Mouse (Mus musculus): ENCODE data around the gene Ifrd2.

Ifrd2 gene

DNA sequence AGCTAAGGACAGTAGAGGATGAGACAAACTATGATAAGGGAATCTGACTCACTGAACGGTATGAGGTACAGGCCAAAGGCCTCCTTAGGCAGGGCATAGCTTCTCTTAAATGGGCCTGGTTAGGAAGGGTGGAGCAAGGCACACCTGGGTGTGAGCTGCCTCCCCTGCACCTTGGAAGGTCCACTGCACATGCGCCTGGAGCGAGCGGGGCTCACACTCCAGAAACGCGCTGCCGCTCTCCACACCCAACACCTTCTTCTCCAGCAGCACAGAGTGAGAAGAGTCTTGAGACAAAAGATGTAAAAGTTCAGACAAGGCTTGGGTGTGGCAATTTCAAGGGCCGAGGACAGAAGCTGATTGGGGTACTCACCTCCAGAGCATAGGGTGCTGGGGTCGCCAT lies 12.0 kb downstream of the Ifrd2 start:
- DNase-seq (ENCODE audit: low read depth): no peak

DNA sequence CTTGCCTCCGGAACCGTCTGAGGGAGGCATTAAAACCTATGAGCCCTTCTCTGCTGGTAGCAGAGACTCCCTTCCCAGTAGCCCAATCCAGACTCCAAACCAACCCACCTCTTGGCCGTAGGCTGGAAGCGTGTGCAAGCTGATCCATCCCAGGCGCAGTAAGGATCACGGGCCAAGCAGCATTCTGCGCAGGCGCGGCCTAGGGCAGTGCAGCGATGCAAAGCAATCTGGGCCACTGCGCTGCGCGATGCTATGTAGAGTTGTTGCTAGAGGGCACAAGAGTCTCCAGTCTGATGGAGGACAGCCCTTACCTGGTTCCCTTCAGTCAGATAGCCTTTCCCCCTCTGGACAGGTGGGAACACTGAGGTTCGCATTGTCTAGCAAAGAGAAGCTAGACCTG lies 12.4 kb downstream of the Ifrd2 start:
- no peak for DNase-seq (ENCODE audit: low read depth)

DNA sequence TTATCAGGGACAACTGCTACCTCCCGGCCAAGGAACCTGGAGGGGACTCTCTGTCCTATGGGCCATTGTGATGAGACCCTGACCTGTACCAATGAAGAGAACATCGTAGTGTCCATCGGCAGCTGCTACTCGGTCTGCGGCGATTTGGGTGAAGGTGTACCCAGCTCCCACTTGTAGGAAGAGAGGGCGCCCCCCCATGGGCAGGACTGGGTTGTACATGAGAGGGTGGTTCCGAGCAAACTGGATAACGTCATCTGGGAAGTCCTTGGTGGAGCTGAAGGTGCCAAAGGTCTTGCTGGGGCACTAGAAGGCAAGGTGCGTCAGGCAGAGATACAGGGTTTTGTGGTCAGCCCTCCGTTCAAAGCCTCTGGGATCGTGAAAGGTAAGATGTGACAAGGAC lies 13.3 kb downstream of the Ifrd2 start:
- DNase-seq (ENCODE audit: low read depth): no peak

DNA sequence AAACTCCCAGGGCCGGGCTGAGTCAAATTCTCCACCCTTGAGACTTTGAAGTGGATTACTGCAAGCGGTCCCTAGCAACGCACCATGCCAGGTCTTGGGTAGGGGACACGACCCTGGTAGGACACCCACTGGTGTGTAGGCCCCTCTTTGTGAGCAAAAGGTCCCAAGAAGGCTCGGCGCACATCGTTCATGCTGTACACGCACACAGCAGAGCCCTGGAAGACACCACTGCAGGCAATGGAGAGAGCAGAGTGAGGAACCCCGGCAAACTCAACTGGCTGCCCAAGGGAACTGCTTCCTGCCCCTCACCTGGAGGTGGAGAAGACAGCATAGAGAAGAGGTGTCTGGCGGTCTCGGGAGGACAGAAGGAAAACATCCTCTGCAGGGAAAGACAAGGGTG lies 13.8 kb downstream of the Ifrd2 start:
- DNase-seq (ENCODE audit: low read depth): no peak

DNA sequence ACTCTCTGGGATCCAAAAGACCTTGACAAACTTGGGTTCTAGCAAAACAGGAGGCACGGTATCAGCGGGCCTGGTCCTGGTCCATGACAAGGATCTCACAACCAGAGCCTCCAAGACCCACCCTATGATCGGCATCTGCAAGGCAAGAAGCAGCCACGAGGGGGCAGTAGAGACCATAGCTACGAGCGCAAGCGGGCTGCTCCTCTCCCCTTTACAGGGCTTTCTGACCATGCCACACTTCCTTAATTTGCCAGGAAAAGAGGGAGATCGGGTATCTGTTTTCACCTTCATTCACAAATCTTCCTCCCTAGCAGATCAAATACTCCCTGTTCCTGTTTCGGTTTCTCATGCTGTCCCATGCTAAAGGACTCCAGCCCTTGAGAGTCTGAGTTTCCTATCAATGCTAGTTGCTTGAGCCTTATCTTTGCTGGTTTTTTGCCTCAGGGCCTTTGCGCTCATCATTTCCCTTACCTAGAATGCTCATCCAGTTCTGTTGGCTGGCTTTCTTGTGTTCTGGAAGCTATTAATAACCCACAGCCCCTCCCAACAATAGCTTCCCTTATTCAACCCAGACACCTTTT lies 14.7 kb downstream of the Ifrd2 start:
- DNase-seq (ENCODE audit: low read depth): peak; percentile 85

DNA sequence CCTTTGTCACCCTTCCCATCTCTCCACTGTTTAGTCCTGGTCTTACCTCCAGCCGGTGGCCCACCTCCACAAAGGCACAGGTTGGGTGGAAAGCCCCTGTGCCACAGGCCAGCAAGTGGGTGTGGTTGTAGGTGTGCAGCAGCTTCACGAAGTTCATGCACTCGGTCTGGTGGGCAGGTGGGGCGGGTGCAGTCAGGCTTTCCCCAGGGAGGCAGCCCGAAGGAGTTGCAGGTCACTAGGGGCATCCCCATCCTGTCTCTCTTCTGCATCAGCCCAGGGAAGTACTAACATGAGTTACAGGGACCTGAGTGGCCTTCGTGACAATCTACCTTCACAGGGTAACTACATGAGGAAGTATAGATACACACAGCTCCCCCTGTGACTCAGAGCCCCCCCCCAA lies 15.8 kb downstream of the Ifrd2 start:
- DNase-seq (ENCODE audit: low read depth): no peak

DNA sequence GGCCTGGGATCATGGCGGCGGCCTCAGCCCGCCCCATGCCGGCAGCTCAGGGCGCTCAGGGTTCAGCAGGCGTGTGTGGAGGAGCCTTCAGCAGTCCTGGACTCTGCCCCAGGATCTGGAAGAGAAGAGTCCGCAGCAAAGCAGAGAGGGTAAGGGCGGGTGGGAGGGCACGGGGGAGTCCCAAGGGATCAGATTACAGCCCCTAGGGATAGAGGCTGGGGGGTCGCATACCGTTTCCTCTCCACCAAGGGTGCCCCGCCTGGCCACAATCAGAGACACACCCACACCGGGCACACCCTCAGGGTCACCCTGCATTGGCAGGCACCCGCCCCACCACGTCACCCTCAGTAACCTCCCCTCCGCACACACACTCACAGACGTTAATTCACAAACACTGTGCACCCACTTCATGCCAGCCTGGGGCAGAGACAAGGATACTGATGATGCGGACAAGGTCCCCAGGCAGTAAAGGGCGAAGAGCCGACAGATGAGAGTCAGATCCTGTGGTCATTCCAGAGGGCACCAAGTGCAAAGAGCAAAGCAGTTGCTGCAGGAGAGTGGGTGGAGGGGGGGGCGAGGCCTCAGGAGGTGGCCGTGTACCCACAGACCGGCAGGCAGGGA lies 17.7 kb downstream of the Ifrd2 start:
- DNase-seq (ENCODE audit: low read depth): no peak

DNA sequence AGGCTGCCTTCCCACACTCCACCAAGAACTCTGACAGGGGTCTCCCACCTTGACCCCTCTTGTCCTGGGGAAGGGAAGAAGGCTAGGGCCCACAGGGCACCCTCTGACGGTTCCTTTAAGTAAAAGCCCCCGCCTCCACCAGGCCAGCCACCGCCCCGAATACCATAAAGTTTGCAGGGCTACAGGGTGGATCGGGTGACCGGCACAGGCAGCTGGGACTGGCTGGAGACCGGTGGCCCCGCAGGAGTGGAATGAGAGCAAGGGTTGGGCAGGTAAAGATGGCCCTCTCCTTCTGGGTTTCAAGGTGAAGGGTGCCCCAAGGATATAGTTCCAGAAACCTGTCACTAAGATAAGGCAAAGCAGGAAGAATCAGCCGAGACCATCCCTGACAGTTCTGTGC lies 19.1 kb downstream of the Ifrd2 start:
- DNase-seq (ENCODE audit: low read depth): no peak

DNA sequence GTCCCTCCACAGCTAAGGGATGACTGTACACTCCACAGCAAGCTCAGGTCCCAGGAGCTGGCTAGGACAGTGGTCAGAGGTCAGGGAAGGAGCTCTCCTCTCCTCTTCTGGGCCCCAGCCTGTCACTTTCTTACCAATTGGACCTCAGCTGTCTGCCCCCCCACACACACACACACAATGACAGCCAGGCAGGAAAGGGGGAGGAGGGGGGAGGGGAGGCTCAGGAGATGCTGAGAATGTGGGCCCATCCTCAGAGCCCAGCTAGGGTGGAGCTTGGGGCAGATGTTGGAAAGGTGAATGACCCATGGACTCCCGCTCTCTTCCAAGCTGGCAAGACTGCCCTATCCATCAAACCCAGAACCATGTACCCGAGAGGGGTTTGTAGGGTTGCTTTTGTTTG lies 19.6 kb downstream of the Ifrd2 start:
- DNase-seq (ENCODE audit: low read depth): no peak

DNA sequence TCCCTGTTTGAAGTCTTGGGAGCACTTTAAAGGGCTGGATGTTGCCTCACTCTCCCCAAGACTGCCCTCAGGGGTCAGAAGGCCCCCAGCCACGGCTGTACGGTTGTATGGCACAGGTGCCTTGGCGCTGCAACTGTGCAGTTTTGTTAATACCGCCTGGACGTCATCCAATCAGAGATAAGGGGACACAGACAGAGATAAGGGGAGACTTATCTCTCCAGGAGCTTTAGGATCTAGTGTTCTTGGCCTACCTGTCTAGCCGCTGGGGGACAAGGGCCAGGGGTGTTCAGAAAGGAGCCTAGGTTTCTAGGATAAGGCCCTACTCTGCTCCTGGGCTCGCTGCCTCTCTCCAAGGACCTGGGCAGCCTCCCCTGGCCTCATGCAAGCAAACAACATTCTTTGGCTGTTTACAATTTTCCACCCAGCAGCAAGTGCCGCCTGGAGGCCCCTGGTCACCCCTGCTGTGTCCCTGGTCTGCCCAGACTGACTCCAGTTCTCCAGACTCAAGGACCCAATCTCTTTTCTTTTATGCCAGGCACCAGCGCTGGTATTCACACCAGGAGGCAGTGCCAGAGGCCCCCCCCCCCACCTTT lies 20.3 kb downstream of the Ifrd2 start:
- no peak for DNase-seq (ENCODE audit: low read depth)

DNA sequence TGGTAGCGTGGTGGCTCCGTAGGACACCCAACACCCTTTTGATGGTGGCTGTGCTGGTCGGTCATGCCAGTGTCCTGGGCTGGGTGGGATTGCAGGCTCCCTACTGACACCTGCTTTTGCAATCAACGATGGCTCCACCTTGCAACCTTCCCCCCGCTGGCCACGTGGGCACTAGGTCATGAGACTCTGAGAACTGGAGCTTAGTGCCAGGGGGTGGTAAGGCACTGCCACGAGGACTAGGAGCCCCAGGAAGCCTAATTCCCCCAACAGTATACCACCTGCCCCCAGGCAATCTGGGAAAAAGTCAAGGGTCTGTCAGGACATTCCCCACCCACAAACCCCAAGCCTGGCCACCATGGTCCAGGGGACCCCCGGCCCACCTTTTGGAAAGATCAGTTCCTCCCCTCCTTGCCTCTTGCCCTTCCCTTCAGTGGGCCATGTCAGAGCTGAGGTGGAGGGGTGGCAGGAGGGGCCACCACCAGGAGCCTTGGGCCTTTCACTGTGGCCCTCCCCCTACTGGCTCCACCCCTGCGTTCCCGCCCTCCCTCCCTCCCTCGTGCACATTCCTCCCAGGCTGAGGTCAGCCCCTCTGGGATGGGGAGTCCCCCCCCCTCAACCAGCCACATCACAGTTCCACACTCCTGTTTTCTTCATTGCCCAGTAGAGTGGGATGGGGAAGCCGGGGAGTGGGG lies 21.4 kb downstream of the Ifrd2 start, which contains the start of gene Sema3b:
Gene Sema3b, minus strand, starts transcription at position 489 of the 692 bp plus-strand sequence.
- no peak for DNase-seq (ENCODE audit: low read depth)

DNA sequence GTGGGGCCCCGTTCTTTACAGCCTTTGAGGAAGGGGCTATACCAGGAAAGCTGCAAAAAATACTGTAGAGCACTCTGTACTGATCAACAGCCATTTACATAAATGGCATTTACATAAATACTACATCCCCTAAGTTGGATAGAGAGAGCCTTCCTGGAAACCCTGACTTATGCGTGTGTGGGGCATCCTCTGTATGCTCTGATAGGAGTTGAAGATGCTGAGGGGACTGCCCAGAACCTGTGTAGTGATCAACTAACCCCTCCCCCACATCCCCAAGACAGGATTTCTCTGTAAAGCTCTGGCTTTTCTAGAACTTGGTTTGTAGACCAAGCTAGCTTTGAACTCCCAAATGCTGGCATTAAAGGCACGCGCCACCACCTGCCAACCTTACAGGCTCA lies 22.0 kb downstream of the Ifrd2 start:
- DNase-seq (ENCODE audit: low read depth): no peak

DNA sequence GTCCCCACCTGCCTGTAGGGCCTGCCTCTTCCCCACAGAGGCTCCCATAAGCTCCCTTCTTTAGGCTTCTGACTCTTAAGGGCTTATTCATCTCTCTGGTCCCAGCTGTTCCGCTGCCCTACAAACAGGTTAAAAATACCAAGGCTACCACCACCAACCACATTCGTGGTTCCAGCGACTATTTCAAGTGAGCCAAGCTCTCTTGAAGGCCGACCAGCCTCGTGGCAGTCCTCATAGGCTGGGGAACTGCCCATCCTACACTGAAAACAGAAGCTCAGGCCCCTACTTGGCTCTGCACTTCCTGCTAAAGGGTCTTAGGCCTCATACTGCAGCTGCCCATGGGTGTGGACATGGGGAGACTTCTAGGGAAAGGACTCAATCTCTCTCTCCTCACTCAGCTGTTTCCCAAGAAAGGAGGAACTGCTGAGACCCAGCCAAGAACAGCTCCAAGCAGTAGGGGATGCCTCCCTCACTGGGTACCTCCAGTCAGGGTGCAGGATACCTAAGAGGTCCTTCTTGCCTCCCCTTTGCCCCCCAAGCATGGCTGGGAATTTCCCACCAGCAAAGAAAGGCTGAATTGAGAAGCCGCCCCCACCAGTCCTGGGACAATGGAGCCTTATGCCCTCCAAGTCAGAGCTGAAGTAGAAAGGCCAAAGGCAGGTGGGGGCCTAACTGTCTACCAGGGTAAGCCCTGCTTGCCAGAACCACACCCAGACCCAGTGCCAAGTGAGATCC lies 24.2 kb downstream of the Ifrd2 start:
- no peak for DNase-seq (ENCODE audit: low read depth)

DNA sequence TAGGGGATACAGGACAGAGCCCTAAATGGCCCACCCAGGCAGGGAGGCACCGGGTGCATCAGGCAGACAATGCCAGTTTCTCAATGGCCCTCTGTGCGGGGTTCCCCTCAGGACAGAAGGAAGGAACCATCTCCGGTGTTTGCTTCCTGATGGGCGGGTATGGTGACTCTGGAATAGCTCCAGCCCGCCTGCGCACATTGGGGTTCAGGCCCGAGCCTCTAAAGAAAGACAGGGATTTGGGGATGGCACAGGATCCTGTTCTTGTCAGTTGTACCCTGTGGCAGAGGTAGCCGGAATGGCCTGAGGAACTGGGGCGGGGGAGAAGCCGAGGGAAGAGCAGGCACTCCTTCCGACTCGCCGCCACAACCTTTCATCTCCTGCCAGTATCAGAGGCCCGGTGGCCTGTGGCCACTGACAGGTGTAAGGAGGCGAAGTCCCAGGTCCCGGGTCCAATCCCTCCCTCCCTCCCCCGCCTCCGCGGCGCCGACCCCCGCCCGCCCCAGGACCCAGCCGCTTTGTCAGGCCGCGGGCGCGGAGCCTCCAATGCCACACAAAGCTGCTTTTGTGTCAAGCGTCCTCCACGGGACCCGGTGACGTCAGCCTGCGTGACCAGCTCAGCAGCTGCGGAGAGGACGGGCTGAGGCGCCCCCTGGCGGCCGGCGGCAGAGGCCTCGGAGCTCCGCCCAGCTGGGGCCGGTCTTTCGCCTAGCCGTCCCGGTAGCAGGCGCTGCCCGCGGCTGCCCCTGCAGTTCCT lies 24.9 kb downstream of the Ifrd2 start:
- DNase-seq (ENCODE audit: low read depth): peak; percentile 91

DNA sequence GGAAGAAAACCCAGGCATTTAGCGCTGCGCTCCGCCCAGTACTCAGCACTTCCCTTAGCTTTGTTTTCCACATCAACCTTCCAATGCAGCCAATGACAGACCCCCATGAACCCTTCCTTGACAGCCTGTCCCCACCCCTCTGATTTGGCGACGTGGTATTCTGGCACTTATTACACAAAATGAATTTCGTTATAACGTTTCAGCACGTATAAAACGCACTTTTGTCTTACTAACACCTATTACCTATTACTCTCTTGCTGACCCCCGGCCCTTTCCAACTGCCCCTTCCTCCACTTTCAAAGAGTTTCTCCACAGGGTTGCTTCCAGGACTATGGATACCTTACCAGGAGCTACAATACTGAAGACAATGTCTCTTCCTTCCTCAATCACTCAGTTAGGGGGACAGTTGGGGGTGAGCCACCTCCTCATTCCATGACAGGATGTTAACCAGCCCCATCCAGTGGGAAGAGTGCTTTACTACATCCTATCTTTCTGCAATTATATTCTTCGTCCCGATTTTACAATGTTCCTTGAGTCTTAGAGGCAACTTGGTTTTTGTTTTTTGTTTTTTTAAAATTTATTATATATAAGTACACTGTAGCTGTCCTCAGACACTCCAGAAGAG lies 25.6 kb downstream of the Ifrd2 start:
- DNase-seq (ENCODE audit: low read depth): no peak

DNA sequence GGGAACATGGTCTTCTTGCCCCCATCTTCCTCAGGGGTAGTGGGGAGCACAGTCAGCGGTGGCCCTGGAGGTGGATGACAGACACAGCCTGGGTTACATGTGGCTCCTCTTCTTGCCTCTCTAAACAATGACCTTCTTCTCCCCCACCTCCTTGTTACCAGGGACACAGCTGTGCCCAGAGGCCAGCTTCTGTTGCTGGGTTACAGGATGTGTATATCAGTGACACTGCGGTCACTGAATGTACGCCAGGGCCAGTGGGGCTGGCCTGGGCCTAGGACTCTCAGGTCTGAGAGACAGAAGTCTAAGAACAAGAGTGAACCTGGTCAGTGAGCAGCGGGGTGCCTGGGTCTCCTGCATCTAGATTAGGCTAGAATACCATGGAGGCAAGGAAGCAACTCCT lies 27.6 kb downstream of the Ifrd2 start:
- no peak for DNase-seq (ENCODE audit: low read depth)

DNA sequence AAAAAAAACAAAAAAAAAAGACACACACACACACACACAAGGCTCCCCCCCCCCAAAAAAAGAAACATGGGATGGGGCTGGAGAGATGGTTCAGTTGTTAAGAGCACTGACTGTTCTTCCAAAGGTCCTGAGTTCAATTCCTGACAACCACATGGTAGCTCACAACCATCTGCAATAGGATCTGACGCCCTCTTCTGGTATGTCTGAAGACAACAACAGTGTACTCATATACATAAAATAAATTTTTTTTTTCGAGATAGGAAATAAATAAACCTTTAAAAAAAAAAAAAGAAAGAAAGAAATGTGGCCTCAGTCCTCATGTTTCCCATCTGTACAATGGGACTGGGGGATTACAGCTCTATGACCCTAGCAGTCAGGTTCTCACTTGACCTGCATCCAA lies 30.0 kb downstream of the Ifrd2 start:
- DNase-seq (ENCODE audit: low read depth): no peak

DNA sequence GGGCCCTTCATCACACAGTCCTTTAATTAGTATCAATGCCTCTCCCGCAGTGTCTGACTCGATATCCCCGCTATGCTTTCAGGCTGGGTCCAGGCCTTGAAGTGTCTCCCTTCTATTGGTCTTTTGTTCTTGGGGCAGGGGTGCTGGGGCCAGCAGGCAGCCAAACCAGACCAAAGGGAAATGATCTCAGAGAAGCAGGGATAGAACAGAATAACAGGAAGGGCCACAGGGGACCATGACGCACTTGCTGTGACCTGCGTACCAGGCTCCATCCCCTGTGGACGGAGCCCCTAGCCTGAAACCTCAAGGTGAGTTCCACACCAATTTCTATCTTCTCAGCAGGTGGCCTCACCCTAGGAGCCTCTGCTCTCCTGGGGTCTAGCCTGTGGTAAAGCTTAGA lies 30.7 kb downstream of the Ifrd2 start:
- DNase-seq (ENCODE audit: low read depth): no peak

DNA sequence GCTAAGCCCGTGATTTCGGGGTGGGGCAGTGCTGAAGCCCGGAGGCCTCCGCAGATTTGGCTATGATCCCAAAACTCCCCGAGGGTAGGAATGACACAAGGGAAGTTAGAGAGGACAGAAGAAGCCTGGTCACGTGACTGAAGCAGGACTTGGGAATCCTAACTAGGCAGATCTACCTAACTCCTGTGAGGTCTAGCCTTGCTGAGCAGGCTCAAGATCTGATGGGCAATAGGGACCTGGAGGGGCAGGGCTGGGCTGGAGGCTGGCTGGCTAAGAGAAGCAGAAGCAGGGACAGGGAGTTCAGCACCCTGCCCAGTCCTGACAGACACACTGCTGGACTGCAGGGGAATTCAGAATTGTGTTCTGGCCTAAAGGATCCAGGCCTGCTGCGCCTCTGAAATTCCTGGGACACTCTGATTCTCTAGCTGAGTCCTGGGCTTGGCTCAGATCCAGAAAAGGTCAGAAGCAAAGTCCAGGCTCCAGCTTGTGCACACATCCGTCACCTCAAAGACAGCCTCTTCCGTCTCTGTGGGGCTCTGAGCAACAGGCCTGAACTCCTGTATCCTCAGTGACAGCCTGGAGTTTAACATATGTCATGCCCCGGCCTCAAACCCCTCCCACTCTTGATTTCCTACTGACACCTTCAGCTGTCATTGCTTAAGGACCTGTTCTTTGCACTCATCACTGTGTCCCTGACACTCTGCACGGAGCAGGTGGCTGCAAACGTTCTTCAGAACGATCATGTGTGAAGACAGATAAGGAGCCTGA lies 31.5 kb downstream of the Ifrd2 start:
- DNase-seq (ENCODE audit: low read depth): no peak

DNA sequence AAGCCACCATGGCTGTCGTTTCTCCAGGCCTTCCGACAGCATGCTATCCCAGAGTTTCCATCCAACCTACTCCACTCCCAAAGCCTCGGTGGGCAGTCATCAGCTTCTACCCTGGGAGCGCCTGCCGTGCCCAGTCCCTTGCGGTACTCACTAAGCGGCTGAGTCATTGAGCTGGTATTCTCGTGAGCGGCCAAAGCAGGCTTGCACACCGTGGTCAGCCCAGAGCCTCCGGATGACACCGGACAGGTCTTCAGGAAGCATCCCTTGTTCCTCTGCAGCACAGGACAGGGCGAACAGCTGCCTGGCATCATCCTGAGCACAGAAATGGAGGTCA lies 32.1 kb downstream of the Ifrd2 start:
- DNase-seq (ENCODE audit: low read depth): no peak

DNA sequence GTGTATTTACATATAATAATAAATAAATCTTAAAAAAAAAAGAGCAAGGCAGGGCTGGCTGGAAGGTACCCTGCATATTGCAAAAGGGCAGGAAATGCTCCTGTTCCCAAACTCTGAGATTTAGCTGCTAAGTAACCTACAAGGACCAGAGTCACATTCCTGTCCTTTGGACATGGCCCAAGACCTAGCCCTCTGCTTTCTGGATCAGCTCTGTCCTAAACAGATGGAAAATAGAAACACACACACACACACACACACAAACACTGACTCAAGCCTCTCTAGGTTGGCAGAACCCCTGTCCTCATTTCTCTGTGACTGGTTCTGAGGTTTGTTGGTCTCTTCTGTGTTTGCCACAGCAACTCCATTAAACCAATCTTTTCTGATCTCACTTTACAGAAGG lies 33.5 kb downstream of the Ifrd2 start:
- no peak for DNase-seq (ENCODE audit: low read depth)

All from c-Kit-positive CD71-positive TER-119-negative erythroid progenitor cells, embryonic 14.5 days (primary cell).